Mouse (Mus musculus) ES-Bruce4 (cell line): ENCODE measurements around the gene Gnptab.

ENCODE experiments used
- CTCF ChIP-seq: IDR thresholded peaks from one replicate; pipeline ENCODE4 v1.8.1; 2011; ENCODE audit warnings: low read depth, low read length
- EP300 ChIP-seq: IDR thresholded peaks from 2 replicates; pipeline ENCODE4 v1.6.1; 2011; ENCODE audit warnings: low read depth, low read length; ENCODE audit not compliant: insufficient read depth
- POLR2A ChIP-seq: IDR thresholded peaks from one replicate; pipeline ENCODE4 v1.8.1; 2011; ENCODE audit warnings: low read length; ENCODE audit not compliant: insufficient read depth

- TF ChIP-seq CTCF, result no peak
- TF ChIP-seq POLR2A, result no peak
- no peak for TF ChIP-seq EP300
Observed at GRCm38 (mm10) chr10:88426158-88426816, 47.4 kb downstream of the Gnptab start.
